Mouse (Mus musculus) stomach, embryonic 15.5 days (tissue): ENCODE data around the gene Fem1a. TPM values are rescaled to one million over a fixed set of nuclear protein-coding genes. Genes with fewer than 3 reads are reported as not detected.

Experiments
- ATAC-seq: fragments of 200-750 bp; cut with Nextera tagmentation; 2 replicates; pipeline ENCODE4 v1.8.0; 2017; ENCODE audit warnings: low read depth, moderate number of reproducible peaks, moderate TSS enrichment; ENCODE audit not compliant: insufficient read depth, low FRiP score
- H3K27ac ChIP-seq: fragments of 300-500 bp; sonication (generic); 2 replicates; pipeline ENCODE4 v1.5.1; 2015; ENCODE audit warnings: mild to moderate bottlenecking, inconsistent platforms
- H3K27me3 ChIP-seq: fragments of 300-500 bp; sonication (generic); replicated peaks from 2 replicates; pipeline ENCODE4 v1.6.1; 2015; ENCODE audit warnings: inconsistent platforms
- H3K36me3 ChIP-seq: fragments of 300-500 bp; sonication (generic); 2 replicates; pipeline ENCODE4 v1.6.1; 2015; ENCODE audit warnings: inconsistent platforms
- H3K4me1 ChIP-seq: fragments of 300-500 bp; sonication (generic); 2 replicates; pipeline ENCODE4 v1.6.1; 2015; ENCODE audit warnings: inconsistent platforms
- H3K4me2 ChIP-seq: fragments of 300-500 bp; sonication (generic); 2 replicates; pipeline ENCODE4 v1.6.1; 2015; ENCODE audit warnings: mild to moderate bottlenecking, inconsistent platforms
- H3K4me3 ChIP-seq: fragments of 300-500 bp; sonication (generic); replicated peaks from 2 replicates; pipeline ENCODE4 v1.5.1; 2015; ENCODE audit warnings: inconsistent platforms
- H3K9ac ChIP-seq: fragments of 300-500 bp; sonication (generic); 2 replicates; pipeline ENCODE4 v1.6.1; 2015; ENCODE audit warnings: inconsistent platforms
- H3K9me3 ChIP-seq: fragments of 300-500 bp; sonication (generic); 2 replicates; pipeline ENCODE4 v1.6.1; 2016; ENCODE audit warnings: inconsistent platforms
- WGBS: fragments of 180-500 bp; shearing (Covaris S2); methylation state at CpG from one replicate; pipeline ENCODE4 v1.1.7; 2015; 5-methylcytosine and 5-hydroxymethylcytosine counted together
- polyA plus RNA-seq: library from polyadenylated mRNA; unstranded; fragments of >200 nt; fragmentation: Nextera tagmentation; extraction: Ambion mirVana; gene quantifications from 2 replicates; pipeline ENCODE4 v1.2.1, GENCODE M21; 2015

Fem1a gene
- polyA plus RNA-seq, 1 experiment from 2014 or later: 12.7 TPM

- Histone ChIP-seq H3K9ac (no peak overlapping the region), H3K27me3 (no peaks in the 10 kb centered on the region), H3K27ac (no peak overlapping the region), H3K9me3 (no peaks in the 10 kb centered on the region), H3K4me2 (no peak overlapping the region), H3K4me3 (no peak overlapping the region), H3K36me3 (no peaks in the 10 kb centered on the region), H3K4me1 (no peaks in the 10 kb centered on the region)
- no peak for ATAC-seq
- 26% methylated on average over 1 of the region's 1 CpGs for WGBS
Measured at GRCm38 (mm10) chr17:56224916-56225315, 31.7 kb upstream of the Fem1a start.

GRCm38 (mm10) chr17:56226566-56226965 is 30.0 kb upstream of the Fem1a start:
- no peak for ATAC-seq
- no peak overlapping the region for H3K4me2 ChIP-seq
- no peak overlapping the region for H3K9ac ChIP-seq
- no peaks in the 10 kb centered on the region for H3K4me1 ChIP-seq
- no peak overlapping the region for H3K4me3 ChIP-seq
- no peaks in the 10 kb centered on the region for H3K9me3 ChIP-seq
- H3K27ac ChIP-seq: no peak overlapping the region
- 70% methylated on average over 3 of the region's 3 CpGs for WGBS
- H3K27me3 ChIP-seq: no peaks in the 10 kb centered on the region
- no peaks in the 10 kb centered on the region for H3K36me3 ChIP-seq

- no peak overlapping the region for H3K9ac ChIP-seq
- H3K27me3 ChIP-seq: no peaks in the 10 kb centered on the region
- H3K4me3 ChIP-seq: no peak overlapping the region
- H3K4me2 ChIP-seq: no peak overlapping the region
- WGBS: 58% methylated on average over 10 of the region's 10 CpGs
- H3K36me3 ChIP-seq: no peaks in the 10 kb centered on the region
- H3K27ac ChIP-seq: no peak overlapping the region
- H3K9me3 ChIP-seq: no peaks in the 10 kb centered on the region
- H3K4me1 ChIP-seq: no peaks in the 10 kb centered on the region
- no peak for ATAC-seq
Measured at GRCm38 (mm10) chr17:56229943-56230342, 26.7 kb upstream of the Fem1a start.

GRCm38 (mm10) chr17:56233389-56233788 is 23.2 kb upstream of the Fem1a start:
- no peaks in the 10 kb centered on the region for H3K36me3 ChIP-seq
- no peak overlapping the region for H3K4me3 ChIP-seq
- H3K27ac ChIP-seq: no peak overlapping the region
- H3K9ac ChIP-seq: no peak overlapping the region
- no peaks in the 10 kb centered on the region for H3K9me3 ChIP-seq
- H3K27me3 ChIP-seq: no peaks in the 10 kb centered on the region
- H3K4me2 ChIP-seq: no peak overlapping the region
- no peaks in the 10 kb centered on the region for H3K4me1 ChIP-seq
- ATAC-seq: no peak
- WGBS: 48% methylated on average over 8 of the region's 8 CpGs

GRCm38 (mm10) chr17:56233818-56234469 is 22.7 kb upstream of the Fem1a start:
- no peak; the same call in 1 of the 2 replicates for ATAC-seq
- H3K9me3 ChIP-seq: no peaks in the 10 kb centered on the region
- no peak overlapping the region for H3K27ac ChIP-seq
- H3K4me1 ChIP-seq: no peaks in the 10 kb centered on the region
- H3K36me3 ChIP-seq: no peaks in the 10 kb centered on the region
- no peak overlapping the region for H3K4me2 ChIP-seq
- no peaks in the 10 kb centered on the region for H3K27me3 ChIP-seq
- no peak overlapping the region for H3K9ac ChIP-seq
- H3K4me3 ChIP-seq: no peak overlapping the region
- WGBS: 4% methylated on average over 14 of the region's 14 CpGs

- Histone ChIP-seq H3K4me3 (no peak overlapping the region), H3K36me3 (no peaks in the 10 kb centered on the region), H3K4me2 (no peak overlapping the region), H3K27ac (no peak overlapping the region), H3K4me1 (no peaks in the 10 kb centered on the region), H3K27me3 (no peaks in the 10 kb centered on the region; the same call in 1 of the 2 replicates), H3K9ac (no peak overlapping the region), H3K9me3 (no peaks in the 10 kb centered on the region)
- WGBS: 1% methylated on average over 33 of the region's 33 CpGs
- ATAC-seq: peak; percentile 65; the same call in 1 of the 2 replicates
Measured at GRCm38 (mm10) chr17:56241541-56242401, 14.8 kb upstream of the Fem1a start.

GRCm38 (mm10) chr17:56245608-56246007 is 11.0 kb upstream of the Fem1a start:
- no peak overlapping the region for H3K4me2 ChIP-seq
- no peak overlapping the region for H3K4me3 ChIP-seq
- no peak overlapping the region for H3K27ac ChIP-seq
- 62% methylated on average over 7 of the region's 7 CpGs for WGBS
- no peak overlapping the region for H3K9ac ChIP-seq
- no peaks in the 10 kb centered on the region for H3K36me3 ChIP-seq
- no peak for ATAC-seq
- no peaks in the 10 kb centered on the region for H3K9me3 ChIP-seq
- H3K4me1 ChIP-seq: no peaks in the 10 kb centered on the region
- no peaks in the 10 kb centered on the region; the same call in 1 of the 2 replicates for H3K27me3 ChIP-seq

GRCm38 (mm10) chr17:56251136-56251829 is 5.3 kb upstream of the Fem1a start:
- Histone ChIP-seq H3K4me2 (no peak overlapping the region), H3K4me3 (no peak overlapping the region), H3K4me1 (peaks cover 9% of the 10 kb centered on the region; the same call in 1 of the 2 replicates), H3K27ac (no peak overlapping the region), H3K9ac (no peak overlapping the region), H3K9me3 (no peaks in the 10 kb centered on the region), H3K27me3 (no peaks in the 10 kb centered on the region), H3K36me3 (no peaks in the 10 kb centered on the region)
- WGBS: 20% methylated on average over 6 of the region's 6 CpGs
- ATAC-seq: no peak

- Histone ChIP-seq H3K36me3 (peaks cover 11% of the 10 kb centered on the region), H3K4me1 (peaks cover 31% of the 10 kb centered on the region), H3K9me3 (no peaks in the 10 kb centered on the region), H3K27ac (no peak overlapping the region), H3K9ac (no peak overlapping the region), H3K27me3 (no peaks in the 10 kb centered on the region), H3K4me3 (no peak overlapping the region), H3K4me2 (no peak overlapping the region)
- ATAC-seq: no peak
- 77% methylated on average over 4 of the region's 4 CpGs for WGBS
Measured at GRCm38 (mm10) chr17:56254695-56255094, 1.9 kb upstream of the Fem1a start.

GRCm38 (mm10) chr17:56255429-56255828 is 1.2 kb upstream of the Fem1a start:
- H3K9ac ChIP-seq: no peak overlapping the region
- peaks cover 35% of the 10 kb centered on the region for H3K4me1 ChIP-seq
- H3K27me3 ChIP-seq: no peaks in the 10 kb centered on the region
- WGBS: 16% methylated on average over 9 of the region's 9 CpGs
- H3K9me3 ChIP-seq: no peaks in the 10 kb centered on the region
- peak overlapping the region; percentile 43 for H3K4me2 ChIP-seq
- no peak for ATAC-seq
- H3K4me3 ChIP-seq: peak overlapping the region; percentile 67; the same call in 1 of the 2 replicates
- H3K36me3 ChIP-seq: peaks cover 13% of the 10 kb centered on the region
- H3K27ac ChIP-seq: peak overlapping the region; percentile 64; the same call in 1 of the 2 replicates

- Histone ChIP-seq H3K27ac (peak overlapping the region; percentile 93), H3K9ac (no peak overlapping the region; the same call in 1 of the 2 replicates), H3K9me3 (no peaks in the 10 kb centered on the region), H3K4me1 (peaks cover 35% of the 10 kb centered on the region), H3K4me3 (peak overlapping the region; percentile 67), H3K27me3 (no peaks in the 10 kb centered on the region), H3K4me2 (peak overlapping the region; percentile 75), H3K36me3 (peaks cover 17% of the 10 kb centered on the region)
- ATAC-seq: peak; percentile 93
- under 1% methylated on average over 32 of the region's 32 CpGs for WGBS
Measured at GRCm38 (mm10) chr17:56255863-56256238, 759 bp upstream of the Fem1a start.
